Comparison of ENCODE assay signal across 8 mouse cellular contexts in genomic region chr9:14381353-14382055, GRCm38 (mm10). TPM values are rescaled to one million over a fixed set of nuclear protein-coding genes. Genes with fewer than 3 reads are reported as not detected.
DNase-seq lines count a peak whose midpoint lies in the region; ATAC-seq lines count a peak whose summit lies in the region.

Gene Endod1, minus strand, starts transcription at chr9:14381507.

- H3K27ac ChIP-seq in limb, embryonic 12.5 days: peak within 1 kb of the TSS; percentile 41; the same call in 1 of the 2 replicates
- H3K27ac ChIP-seq in midbrain, embryonic 11.5 days (ENCODE audit: low read depth, low read length): no peak within 1 kb of the TSS

- peak within 1 kb of the TSS; percentile 71 for H3K9ac ChIP-seq in limb, embryonic 12.5 days (replicated peaks)
- peak within 1 kb of the TSS; percentile 81 for H3K9ac ChIP-seq in midbrain, embryonic 11.5 days (ENCODE audit: low read length)

- 7% methylated on average over 8 of the region's 8 CpGs for WGBS in limb, embryonic 12.5 days
- 5% methylated on average over 8 of the region's 8 CpGs for WGBS in midbrain, embryonic 11.5 days

- ATAC-seq in limb, embryonic 12.5 days (ENCODE audit: insufficient number of reproducible peaks, insufficient read depth, low FRiP score, low TSS enrichment, low read depth): peak; percentile 57
- ATAC-seq in midbrain, embryonic 11.5 days (ENCODE audit: low FRiP score): peak; percentile 68

- H3K36me3 ChIP-seq in limb, embryonic 12.5 days: no peaks in the 10 kb centered on the region
- no peaks in the 10 kb centered on the region for H3K36me3 ChIP-seq in midbrain, embryonic 11.5 days (ENCODE audit: control insufficient read depth, insufficient read depth, low read length)

- H3K4me2 ChIP-seq in limb, embryonic 12.5 days: peak within 1 kb of the TSS; percentile 96
- peak within 1 kb of the TSS; percentile 92 for H3K4me2 ChIP-seq in midbrain, embryonic 11.5 days

- peak within 1 kb of the TSS; percentile 69 for H3K4me3 ChIP-seq in limb, embryonic 12.5 days (replicated peaks)
- H3K4me3 ChIP-seq in midbrain, embryonic 11.5 days (ENCODE audit: low read depth, low read length): peak within 1 kb of the TSS; percentile 63

- H3K9me3 ChIP-seq in limb, embryonic 12.5 days: no peaks in the 10 kb centered on the region
- H3K9me3 ChIP-seq in midbrain, embryonic 11.5 days (ENCODE audit: control insufficient read depth, low read length): no peaks in the 10 kb centered on the region

- no peak for DNase-seq in urinary bladder, adult 2 months (ENCODE audit: low spot score)
- DNase-seq in urinary bladder, postnatal 10 days (ENCODE audit: low spot score): no peak
- peak; percentile 55 to 61 for DNase-seq in cerebellum, postnatal 25 days
- peak; percentile 59 to 69 for DNase-seq in heart, adult 18-20 months
- DNase-seq in kidney, adult 11 months: peak; percentile 47
- peak; percentile 89 for DNase-seq in midbrain, embryonic 11.5 days (ENCODE audit: low spot score, missing footprints)
- DNase-seq in testis, postnatal 14 days (ENCODE audit: low spot score): peak; percentile 24

- H3K4me1 ChIP-seq in limb, embryonic 12.5 days (replicated peaks): peaks cover 16% of the 10 kb centered on the region
- H3K4me1 ChIP-seq in midbrain, embryonic 11.5 days (ENCODE audit: control insufficient read depth, insufficient read depth, low read length): peaks cover 5% of the 10 kb centered on the region

- peaks cover 14% of the 10 kb centered on the region; the same call in 1 of the 2 replicates for H3K27me3 ChIP-seq in limb, embryonic 12.5 days
- H3K27me3 ChIP-seq in midbrain, embryonic 11.5 days (ENCODE audit: control insufficient read depth, insufficient read depth, low read length): no peaks in the 10 kb centered on the region

RNA-seq across cellular contexts. Expression of gene Endod1, which starts in this region (rescaled TPM):
- 40.2 and 44.1 TPM in 2 replicates for polyA plus RNA-seq in urinary bladder, adult 2 months (2012; rRNA removed)
- 1 to 10 TPM; 7.1 to 8.7 TPM for total RNA-seq in heart, adult 18-20 months (2021)
- 8.2 and 8.3 TPM in 2 replicates for polyA plus RNA-seq in limb, embryonic 12.5 days (2016; fragmentation: Nextera tagmentation; extraction: Ambion mirVana)
- polyA plus RNA-seq in midbrain, embryonic 11.5 days (2014; fragmentation: Nextera tagmentation; extraction: Ambion mirVana): 7.9 and 9.8 TPM in 2 replicates

Comparison
In these comparisons a context has a peak if more than half of its experiments do, and no peak if none do; other contexts are left out.
1. DNase-seq: peak in cerebellum, postnatal 25 days (2 of 2), heart, adult 18-20 months (2 of 2), kidney, adult 11 months (single experiment), midbrain, embryonic 11.5 days (single experiment) and testis, postnatal 14 days (single experiment); none in urinary bladder, adult 2 months (single experiment) and urinary bladder, postnatal 10 days (single experiment).